Mouse (Mus musculus): ENCODE measurements at regions not wholly inside any gene's neighbourhood (a gene's known extent, or its start where the extent isn't known, plus 50 kb on each side); places are given as distances from the start of the nearest gene placed in this dataset.
"Not testable (repeated sequence)": the region's sequence is repeated elsewhere in the genome, so short reads cannot be mapped to it uniquely, and the experiment has no call there.

- WGBS: 23% methylated on average over 2 of the region's 2 CpGs
- H3K36me3 ChIP-seq (ENCODE audit: control insufficient read depth, insufficient read depth, low read length): no peaks in the 10 kb centered on the region
- H3K4me1 ChIP-seq (ENCODE audit: control insufficient read depth, insufficient read depth, low read length): no peaks in the 10 kb centered on the region
These were observed 381.2 kb upstream of the Amd2 start for GRCm38 (mm10) chr10:36092915-36093314.

GRCm38 (mm10) chr10:36054681-36055080, 343.0 kb upstream of the Amd2 start:
- Histone ChIP-seq H3K4me3 (ENCODE audit: insufficient read depth, low read depth, low read length) (no peak overlapping the region), H3K27ac (ENCODE audit: insufficient read depth, low read depth, low read length) (no peak overlapping the region), H3K4me1 (ENCODE audit: control insufficient read depth, insufficient read depth, low read length) (no peaks in the 10 kb centered on the region), H3K27me3 (replicated peaks; ENCODE audit: control insufficient read depth, insufficient read depth, low read length) (no peaks in the 10 kb centered on the region), H3K36me3 (ENCODE audit: control insufficient read depth, insufficient read depth, low read length) (no peaks in the 10 kb centered on the region)
- TF ChIP-seq CTCF (conservative IDR thresholded peaks at IDR 0.05; ENCODE audit: insufficient read depth, insufficient read length, low read depth, low read length): no peak
- no peak for TF ChIP-seq POLR2A (IDR thresholded peaks at IDR 0.05; ENCODE audit: low read depth, low read length)
- no peak for DNase-seq
- 81% methylated on average over 6 of the region's 6 CpGs for WGBS

More at GRCm38 (mm10) chr10:36092915-36093314, 381.2 kb upstream of the Amd2 start:
- no peak for DNase-seq
- no peaks in the 10 kb centered on the region for H3K27me3 ChIP-seq (replicated peaks; ENCODE audit: control insufficient read depth, insufficient read depth, low read length)
- TF ChIP-seq CTCF (conservative IDR thresholded peaks at IDR 0.05; ENCODE audit: insufficient read depth, insufficient read length, low read depth, low read length) (no peak), POLR2A (IDR thresholded peaks at IDR 0.05; ENCODE audit: low read depth, low read length) (no peak)
- H3K27ac ChIP-seq (ENCODE audit: insufficient read depth, low read depth, low read length): no peak overlapping the region
- H3K4me3 ChIP-seq (ENCODE audit: insufficient read depth, low read depth, low read length): no peak overlapping the region

GRCm38 (mm10) chr10:36036476-36036875, 324.8 kb upstream of the Amd2 start:
- H3K36me3 ChIP-seq (ENCODE audit: control insufficient read depth, insufficient read depth, low read length): no peaks in the 10 kb centered on the region
- WGBS: 77% methylated on average over 3 of the region's 3 CpGs
- H3K4me1 ChIP-seq (ENCODE audit: control insufficient read depth, insufficient read depth, low read length): no peaks in the 10 kb centered on the region
- H3K27ac ChIP-seq (ENCODE audit: insufficient read depth, low read depth, low read length): no peak overlapping the region
- DNase-seq: no peak
- no peaks in the 10 kb centered on the region for H3K27me3 ChIP-seq (replicated peaks; ENCODE audit: control insufficient read depth, insufficient read depth, low read length)
- TF ChIP-seq CTCF (conservative IDR thresholded peaks at IDR 0.05; ENCODE audit: insufficient read depth, insufficient read length, low read depth, low read length) (no peak), POLR2A (IDR thresholded peaks at IDR 0.05; ENCODE audit: low read depth, low read length) (no peak)
- H3K4me3 ChIP-seq (ENCODE audit: insufficient read depth, low read depth, low read length): no peak overlapping the region

GRCm38 (mm10) chr10:35998869-35999268, 287.2 kb upstream of the Amd2 start:
- not testable (repeated sequence) for H3K4me1 ChIP-seq (ENCODE audit: control insufficient read depth, insufficient read depth, low read length); H3K27ac ChIP-seq (ENCODE audit: insufficient read depth, low read depth, low read length); H3K36me3 ChIP-seq (ENCODE audit: control insufficient read depth, insufficient read depth, low read length); H3K27me3 ChIP-seq (replicated peaks; ENCODE audit: control insufficient read depth, insufficient read depth, low read length); H3K4me3 ChIP-seq (ENCODE audit: insufficient read depth, low read depth, low read length); DNase-seq
- 81% methylated on average over 8 of the region's 8 CpGs for WGBS

DNA sequence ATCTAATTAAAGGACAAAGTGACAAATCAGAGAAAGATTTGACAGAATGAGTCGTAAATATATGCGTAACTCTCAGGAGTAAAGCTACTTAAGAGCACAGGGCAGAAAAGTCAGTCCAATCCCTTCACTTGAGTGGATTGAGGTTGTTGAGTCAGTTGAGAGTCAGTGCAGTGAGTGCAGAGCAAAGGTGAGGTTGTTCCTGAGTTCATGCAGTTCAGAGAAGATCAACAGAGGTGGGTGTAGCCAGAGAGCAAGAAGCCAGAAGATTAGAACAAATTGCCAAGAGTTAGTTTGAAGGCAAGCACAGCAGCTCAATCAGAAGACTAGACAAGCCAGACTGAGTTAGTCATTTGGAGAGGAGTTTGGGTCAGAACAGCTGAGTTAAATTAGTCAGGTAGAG, 237.4 kb upstream of the Amd2 start:
- no peak overlapping the region for H3K4me3 ChIP-seq (ENCODE audit: insufficient read depth, low read depth, low read length)
- H3K27me3 ChIP-seq (replicated peaks; ENCODE audit: control insufficient read depth, insufficient read depth, low read length): no peaks in the 10 kb centered on the region
- no peaks in the 10 kb centered on the region for H3K36me3 ChIP-seq (ENCODE audit: control insufficient read depth, insufficient read depth, low read length)
- peak; percentile 61 for DNase-seq
- TF ChIP-seq CTCF (conservative IDR thresholded peaks at IDR 0.05; ENCODE audit: insufficient read depth, insufficient read length, low read depth, low read length) (no peak), POLR2A (IDR thresholded peaks at IDR 0.05; ENCODE audit: low read depth, low read length) (no peak)
- no peak overlapping the region for H3K27ac ChIP-seq (ENCODE audit: insufficient read depth, low read depth, low read length)
- no peaks in the 10 kb centered on the region for H3K4me1 ChIP-seq (ENCODE audit: control insufficient read depth, insufficient read depth, low read length)
- 79% methylated on average over 2 of the region's 2 CpGs for WGBS

GRCm38 (mm10) chr10:35946006-35946405, 234.3 kb upstream of the Amd2 start:
- no peaks in the 10 kb centered on the region for H3K27me3 ChIP-seq (replicated peaks; ENCODE audit: control insufficient read depth, insufficient read depth, low read length)
- no peaks in the 10 kb centered on the region for H3K36me3 ChIP-seq (ENCODE audit: control insufficient read depth, insufficient read depth, low read length)
- TF ChIP-seq POLR2A (IDR thresholded peaks at IDR 0.05; ENCODE audit: low read depth, low read length): no peak
- no peak for TF ChIP-seq CTCF (conservative IDR thresholded peaks at IDR 0.05; ENCODE audit: insufficient read depth, insufficient read length, low read depth, low read length)
- no peaks in the 10 kb centered on the region for H3K4me1 ChIP-seq (ENCODE audit: control insufficient read depth, insufficient read depth, low read length)
- H3K27ac ChIP-seq (ENCODE audit: insufficient read depth, low read depth, low read length): no peak overlapping the region
- H3K4me3 ChIP-seq (ENCODE audit: insufficient read depth, low read depth, low read length): no peak overlapping the region
- peak; percentile 4 for DNase-seq
- WGBS: 86% methylated on average over 1 of the region's 1 CpGs

DNA sequence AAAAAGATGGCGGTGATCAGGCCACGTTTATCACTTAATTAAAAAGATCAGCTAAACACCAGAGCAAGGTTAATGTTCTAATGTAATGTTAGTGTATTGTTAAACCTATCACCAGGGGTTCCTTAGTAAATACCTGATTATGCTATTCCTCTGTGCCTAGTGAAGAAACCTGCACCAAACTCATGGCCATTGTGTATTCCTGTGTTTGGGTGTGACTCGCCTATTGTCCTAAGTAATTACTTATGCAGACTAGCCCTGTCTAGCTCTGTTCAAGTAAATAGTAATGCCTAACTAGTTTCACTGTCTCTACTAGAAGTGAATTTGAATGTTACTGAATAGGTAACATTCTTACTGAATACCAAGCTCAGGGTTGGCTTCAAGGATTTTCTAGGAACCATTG, 231.6 kb upstream of the Amd2 start:
- H3K27me3 ChIP-seq (replicated peaks; ENCODE audit: control insufficient read depth, insufficient read depth, low read length): no peaks in the 10 kb centered on the region
- no peak for DNase-seq
- 85% methylated on average over 3 of the region's 3 CpGs for whole genome bisulfite sequencing
- H3K27ac ChIP-seq (ENCODE audit: insufficient read depth, low read depth, low read length): no peak overlapping the region
- no peaks in the 10 kb centered on the region for H3K36me3 ChIP-seq (ENCODE audit: control insufficient read depth, insufficient read depth, low read length)
- H3K4me3 ChIP-seq (ENCODE audit: insufficient read depth, low read depth, low read length): no peak overlapping the region
- no peaks in the 10 kb centered on the region for H3K4me1 ChIP-seq (ENCODE audit: control insufficient read depth, insufficient read depth, low read length)
- no peak for TF ChIP-seq POLR2A (IDR thresholded peaks at IDR 0.05; ENCODE audit: low read depth, low read length)
- no peak for TF ChIP-seq CTCF (conservative IDR thresholded peaks at IDR 0.05; ENCODE audit: insufficient read depth, insufficient read length, low read depth, low read length)

DNA sequence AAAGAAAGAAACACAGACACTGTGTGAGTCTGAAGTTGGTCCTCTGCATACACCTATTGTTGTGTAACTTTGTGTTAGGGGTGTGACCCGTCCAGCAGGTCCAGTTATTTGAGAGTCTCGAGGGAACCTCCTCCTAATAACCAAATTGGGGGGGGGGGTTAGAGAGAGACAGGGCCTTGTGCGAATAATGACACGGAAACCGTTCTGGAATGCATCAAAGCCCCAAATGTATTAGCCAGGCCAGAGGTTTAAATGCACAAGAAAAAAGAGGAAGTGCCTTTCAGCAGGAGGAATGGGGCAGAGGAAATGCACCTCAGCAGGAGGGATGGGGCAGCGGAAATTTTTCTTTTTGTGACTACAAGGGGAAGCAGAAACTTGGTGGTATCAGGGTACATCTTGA, 228.9 kb upstream of the Amd2 start:
- DNase-seq: no peak
- no peak overlapping the region for H3K27ac ChIP-seq (ENCODE audit: insufficient read depth, low read depth, low read length)
- H3K27me3 ChIP-seq (replicated peaks; ENCODE audit: control insufficient read depth, insufficient read depth, low read length): no peaks in the 10 kb centered on the region
- no peak for TF ChIP-seq CTCF (conservative IDR thresholded peaks at IDR 0.05; ENCODE audit: insufficient read depth, insufficient read length, low read depth, low read length)
- TF ChIP-seq POLR2A (IDR thresholded peaks at IDR 0.05; ENCODE audit: low read depth, low read length): no peak
- H3K36me3 ChIP-seq (ENCODE audit: control insufficient read depth, insufficient read depth, low read length): no peaks in the 10 kb centered on the region
- H3K4me3 ChIP-seq (ENCODE audit: insufficient read depth, low read depth, low read length): no peak overlapping the region
- H3K4me1 ChIP-seq (ENCODE audit: control insufficient read depth, insufficient read depth, low read length): no peaks in the 10 kb centered on the region
- WGBS: 79% methylated on average over 6 of the region's 6 CpGs

All from kidney, adult 2 months (tissue).